Mouse (Mus musculus) embryonic fibroblast, embryonic 13.5 days (primary cell): ENCODE measurements at regions not wholly inside any gene's neighbourhood (a gene's known extent, or its start where the extent isn't known, plus 50 kb on each side); places are given as distances from the start of the nearest gene placed in this dataset.

Source experiments
- CTCF ChIP-seq: IDR thresholded peaks from 2 replicates; pipeline ENCODE4 v1.5.1; 2011; ENCODE audit warnings: mild to moderate bottlenecking, control low read depth, low read length, moderate library complexity, borderline replicate concordance; ENCODE audit not compliant: insufficient read depth
- POLR2A ChIP-seq: IDR thresholded peaks from 2 replicates; pipeline ENCODE4 v1.6.1; 2011; ENCODE audit warnings: low read depth, mild to moderate bottlenecking, control low read depth, low read length, moderate library complexity

- TF ChIP-seq CTCF (no peak), POLR2A (no peak)
These were observed 88.8 kb upstream of the Mafb start for GRCm38 (mm10) chr2:160455617-160456016.
